25 mouse cellular contexts compared by ENCODE assay signal in the genomic region with DNA sequence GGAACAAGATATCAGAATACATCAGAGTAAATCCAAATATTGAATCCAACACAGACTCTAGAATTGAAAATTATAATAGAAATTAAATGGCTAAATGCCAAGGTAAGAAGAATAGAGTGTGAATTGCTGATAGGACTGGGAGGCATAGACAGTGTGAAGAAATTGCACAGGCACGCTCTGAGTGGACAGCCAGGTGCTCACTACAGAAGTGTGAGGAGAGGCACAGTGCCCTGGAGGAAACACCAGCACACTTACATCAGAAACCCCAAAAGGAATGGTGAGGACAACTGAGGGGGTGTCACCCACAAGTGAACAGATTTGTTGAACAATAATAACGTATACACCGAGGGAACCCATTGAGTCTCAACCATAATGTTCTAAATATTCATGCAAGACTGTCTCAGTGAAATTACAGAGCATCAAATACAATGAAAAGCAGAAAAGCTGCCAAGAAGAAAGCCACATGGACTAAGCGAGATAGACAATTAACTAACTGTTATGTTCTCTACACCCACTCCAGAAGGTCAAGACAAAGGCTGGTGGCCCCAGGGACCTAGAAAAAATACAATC.
"Had no signal": no experiment of that assay in that cellular context is flagged by ENCODE, and none has a peak within 500 bp of the region (broad histone marks: within the 10 kb centered on the region; RNA-seq: fewer than 3 reads in every experiment).

No protein-coding gene starts in this region.

- ATAC-seq: hindbrain, embryonic 16.5 days; inflammation-experienced regulatory T-cells, adult 6 months; intestine, embryonic 15.5 days; intestine, postnatal 0 days; liver, embryonic 12.5 days had no signal

- H3K27me3 ChIP-seq: heart, embryonic 12.5 days; intestine, embryonic 15.5 days; limb, embryonic 15.5 days; liver, embryonic 12.5 days had no signal

- H3K36me3 ChIP-seq: heart, embryonic 10.5 days; heart, embryonic 12.5 days; intestine, embryonic 15.5 days; limb, embryonic 13.5 days; limb, embryonic 15.5 days; liver, embryonic 12.5 days had no signal

- H3K9me3 ChIP-seq: heart, embryonic 10.5 days; heart, embryonic 12.5 days; intestine, embryonic 15.5 days; limb, embryonic 13.5 days; limb, embryonic 15.5 days; liver, embryonic 12.5 days had no signal

- H3K4me3 ChIP-seq: heart, embryonic 10.5 days; heart, embryonic 12.5 days; intestine, embryonic 15.5 days; limb, embryonic 13.5 days; limb, embryonic 15.5 days; liver, embryonic 12.5 days had no signal

- H3K9ac ChIP-seq: heart, embryonic 12.5 days; hindbrain, embryonic 14.5 days; intestine, embryonic 15.5 days; limb, embryonic 13.5 days; limb, embryonic 15.5 days; liver, embryonic 12.5 days; liver, embryonic 14.5 days had no signal

- H3K4me1 ChIP-seq: heart, embryonic 10.5 days; heart, embryonic 12.5 days; intestine, embryonic 15.5 days; limb, embryonic 15.5 days; liver, embryonic 12.5 days had no signal

- DNase-seq: gastrocnemius, postnatal 14 days; gastrocnemius, postnatal 36 days; heart, adult 18-20 months; heart, postnatal 10 days; heart, postnatal 36 days; kidney, adult 18-20 months; kidney, adult 8-10 months; kidney, postnatal 14 days; kidney, postnatal 36 days; layer of hippocampus, adult 9-11 months; layer of hippocampus, postnatal 36 days; left cerebral cortex, postnatal 4 days; lung, adult 18-20 months had no signal

- H3K27ac ChIP-seq: heart, embryonic 10.5 days; hindbrain, embryonic 14.5 days; intestine, embryonic 15.5 days; kidney, postnatal 0 days; limb, embryonic 13.5 days; limb, embryonic 15.5 days; liver, embryonic 12.5 days; liver, embryonic 14.5 days had no signal

- H3K4me2 ChIP-seq: heart, embryonic 12.5 days; hindbrain, embryonic 14.5 days; intestine, embryonic 15.5 days; limb, embryonic 13.5 days; limb, embryonic 15.5 days; liver, embryonic 12.5 days had no signal
